Mouse (Mus musculus) thymus, postnatal 4 days (tissue): ENCODE measurements at regions not wholly inside any gene's neighbourhood (a gene's known extent, or its start where the extent isn't known, plus 50 kb on each side); places are given as distances from the start of the nearest gene placed in this dataset.

Source experiments
- DNase-seq: peaks from one replicate; pipeline ENCODE4 v3.0.0; 2021

DNA sequence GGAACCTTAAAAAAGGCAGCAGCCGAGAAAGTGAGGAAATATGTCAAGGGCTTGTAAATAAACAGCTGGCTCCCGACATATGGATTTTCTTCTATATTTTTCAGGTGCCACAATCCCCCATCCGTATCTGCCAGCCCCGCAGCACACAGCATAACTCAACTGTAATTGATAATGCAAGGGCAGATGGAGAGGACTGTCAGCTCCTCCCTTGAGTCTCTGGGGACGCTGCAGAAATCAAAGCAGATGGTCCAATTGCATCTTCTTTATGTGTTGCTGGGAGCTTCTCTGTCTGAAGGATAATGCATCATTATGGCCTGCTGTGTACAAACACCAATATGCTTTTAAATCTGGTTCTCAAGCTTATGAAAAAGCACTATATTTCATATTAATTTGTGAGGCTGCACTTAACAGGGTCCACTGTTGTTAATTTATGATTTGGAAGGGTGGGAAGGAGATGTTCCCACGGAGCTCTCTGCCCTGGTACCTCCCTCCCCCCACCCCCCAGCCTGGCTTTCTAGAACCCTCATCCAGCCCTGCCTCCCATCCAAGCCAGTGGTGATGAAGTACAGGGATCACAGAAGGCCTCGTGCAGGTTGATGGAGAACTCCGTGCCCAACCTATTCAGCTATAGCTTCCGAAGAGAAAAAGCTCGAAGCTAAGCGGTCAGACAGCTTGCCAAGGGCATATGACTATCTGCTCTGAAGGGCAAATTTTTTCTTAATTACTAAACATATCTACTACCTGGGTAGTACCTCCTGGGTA lies 603.7 kb downstream of the Tox3 start:
- no peak for DNase-seq

DNA sequence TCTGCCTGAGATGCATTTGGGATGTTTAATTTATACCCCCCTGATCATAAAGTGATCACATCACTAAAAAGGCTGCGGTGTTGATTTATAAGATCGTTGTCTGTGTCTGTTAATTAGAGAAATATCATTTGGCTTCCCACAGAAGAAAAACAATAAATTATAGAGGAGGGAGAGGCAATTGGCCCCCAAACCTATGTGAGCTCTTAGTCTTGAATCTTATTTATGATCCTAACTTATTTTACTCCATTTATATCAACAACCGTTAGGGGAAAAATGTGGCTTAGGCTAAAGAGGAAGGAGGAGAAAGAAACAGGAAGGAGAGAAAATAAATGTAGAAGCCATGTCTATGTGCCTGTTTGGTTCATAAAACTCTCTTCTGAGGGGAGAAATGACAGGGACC lies 609.5 kb downstream of the Tox3 start:
- no peak for DNase-seq

DNA sequence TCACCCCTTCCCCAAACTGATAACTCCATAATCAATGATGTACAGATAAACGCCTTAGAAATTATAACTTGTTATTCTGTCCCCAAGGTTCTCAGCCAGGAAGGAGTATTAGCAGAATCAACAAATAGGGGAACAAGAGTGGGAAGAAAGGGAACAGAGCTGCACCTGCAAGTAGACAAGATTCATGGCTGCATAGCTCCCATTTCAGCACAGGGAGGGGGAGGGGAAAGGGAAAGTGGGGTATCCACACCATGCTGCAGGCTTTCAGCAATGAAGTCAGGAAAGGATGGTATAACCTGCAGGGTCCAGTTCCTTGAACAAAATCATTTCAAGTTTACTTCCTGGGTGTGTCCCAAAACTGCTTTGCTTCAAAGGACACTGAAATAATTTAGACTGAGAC lies 610.5 kb downstream of the Tox3 start:
- DNase-seq = no peak

DNA sequence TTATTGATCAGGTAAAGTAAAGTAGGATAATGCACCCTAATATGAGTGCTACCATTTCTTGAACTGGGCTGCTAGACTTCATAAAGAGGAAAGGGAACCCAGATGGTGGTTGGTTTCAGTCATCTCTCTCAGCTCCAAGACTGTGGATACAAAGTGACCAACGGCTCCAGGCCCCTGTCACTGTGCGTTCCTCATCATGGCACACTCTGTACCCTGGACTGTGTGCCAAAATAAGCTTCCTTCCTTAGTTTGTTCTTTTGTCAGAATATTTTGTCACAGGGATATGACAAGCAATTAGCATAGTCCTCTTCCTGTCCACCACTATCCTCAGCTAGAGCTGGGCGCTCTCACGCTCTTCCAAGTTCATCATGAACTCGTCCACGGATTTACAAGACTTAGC lies 620.9 kb downstream of the Tox3 start:
- DNase-seq = no peak

DNA sequence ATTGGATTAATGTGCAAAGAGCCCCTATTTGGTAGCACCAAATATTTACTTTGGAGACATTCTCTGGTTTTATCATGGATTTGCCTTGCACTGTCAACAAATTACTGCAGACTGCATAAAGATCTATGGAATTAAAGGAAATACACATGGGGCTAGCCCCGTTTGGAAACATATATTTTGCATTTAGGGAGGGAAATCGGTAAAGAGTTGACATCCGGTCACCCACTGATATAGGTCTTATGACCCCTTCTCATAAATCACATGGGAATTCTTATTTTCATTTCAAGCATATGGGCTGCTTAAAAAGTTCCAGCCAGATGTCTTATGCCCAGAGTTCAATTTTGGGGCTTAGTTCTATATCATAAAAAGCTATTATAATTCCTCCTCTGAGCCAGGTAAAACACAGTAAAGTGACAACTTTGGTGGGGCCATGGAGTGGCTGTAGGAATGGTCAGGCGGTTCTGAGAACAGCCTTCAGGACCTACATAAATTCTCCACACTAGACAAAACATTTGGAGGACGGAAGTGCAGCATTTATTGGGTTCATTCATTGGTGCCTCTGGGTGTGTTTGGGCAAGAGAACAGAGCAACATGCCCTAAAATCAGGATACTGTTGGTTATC lies 626.3 kb downstream of the Tox3 start:
- no peak for DNase-seq

DNA sequence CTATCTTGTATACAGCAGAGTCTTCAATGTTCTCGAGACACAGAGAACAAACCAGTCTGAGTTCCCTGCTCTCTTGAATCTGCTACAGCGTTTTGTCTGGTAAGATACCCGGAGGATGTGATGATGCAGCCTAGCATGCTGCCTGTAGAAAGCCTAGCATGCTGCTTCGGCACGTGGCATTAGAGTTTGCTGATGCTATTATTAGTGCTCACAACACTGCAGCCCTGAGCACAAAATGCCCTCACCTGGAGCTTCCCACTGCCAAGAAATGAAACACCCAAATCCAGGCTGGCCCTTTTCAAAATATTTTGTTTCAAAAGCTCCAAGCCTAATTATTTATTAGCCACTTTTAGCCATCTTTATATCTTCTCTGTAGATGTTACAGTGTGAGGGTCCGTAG lies 634.3 kb downstream of the Tox3 start:
- no peak for DNase-seq

DNA sequence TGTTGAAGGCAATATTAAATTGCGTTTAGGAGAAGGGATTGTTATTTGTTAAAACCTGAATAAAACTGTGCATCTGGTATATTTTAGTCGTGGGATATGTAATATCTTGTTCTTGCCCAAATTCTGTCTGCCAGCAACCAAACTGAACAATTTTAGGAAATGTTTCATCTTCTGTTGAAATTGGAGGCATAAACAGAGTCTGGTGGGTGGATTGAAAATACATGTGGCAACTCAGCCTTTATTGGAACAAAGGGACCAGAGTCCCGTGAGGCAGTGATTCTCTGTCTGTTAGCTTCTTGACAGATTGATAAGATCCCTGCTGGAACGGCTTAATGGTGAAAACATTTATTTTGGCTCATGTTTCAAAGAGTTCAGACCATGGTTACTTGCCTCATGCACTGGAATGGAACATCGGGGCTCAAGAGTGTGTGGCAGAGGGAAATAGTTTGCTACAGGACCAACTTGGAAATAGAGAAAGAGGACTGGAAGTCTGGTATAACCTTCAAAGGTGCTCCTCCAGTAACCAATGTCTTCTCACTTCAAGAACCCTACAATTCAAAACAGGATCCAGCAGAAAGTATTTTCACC lies 640.7 kb downstream of the Tox3 start:
- no peak for DNase-seq

DNA sequence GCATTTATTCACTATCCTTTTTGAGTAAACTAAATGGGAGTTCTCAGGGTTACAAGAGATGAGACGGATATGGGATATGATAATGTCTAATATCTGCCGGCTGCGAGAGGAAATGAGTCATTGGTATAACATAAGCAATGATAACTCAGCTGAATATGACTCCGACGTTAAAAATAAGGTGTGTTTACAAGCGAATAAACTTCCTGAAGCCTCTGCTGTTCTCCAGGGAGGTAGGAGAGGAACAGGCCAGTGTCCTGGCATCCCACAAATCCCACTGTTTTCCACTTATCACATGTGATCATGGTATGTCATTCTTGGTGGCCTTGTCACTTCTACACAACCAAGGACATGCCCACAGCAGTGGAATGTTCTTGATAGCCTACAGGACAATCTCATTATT lies 641.7 kb upstream of the Sall1 start:
- no peak for DNase-seq

DNA sequence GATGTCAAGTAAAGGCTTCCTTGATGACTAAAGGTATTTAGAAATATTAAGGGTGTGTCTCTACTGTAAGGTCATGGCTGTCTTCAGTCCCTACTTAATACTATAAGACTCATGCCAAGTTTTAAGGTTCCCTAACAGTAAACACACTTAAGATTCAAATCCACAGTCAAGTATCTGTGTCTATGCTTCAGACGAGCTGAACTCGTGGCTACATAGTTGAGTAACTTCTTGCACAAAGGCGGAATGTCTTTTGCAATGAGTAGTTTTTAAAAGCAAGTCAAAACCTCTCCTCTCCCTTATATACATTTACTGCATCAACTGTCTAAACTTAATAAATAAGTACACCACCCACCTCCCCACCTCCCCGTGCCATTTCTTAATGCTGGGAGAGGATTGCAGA lies 637.0 kb upstream of the Sall1 start:
- no peak for DNase-seq

DNA sequence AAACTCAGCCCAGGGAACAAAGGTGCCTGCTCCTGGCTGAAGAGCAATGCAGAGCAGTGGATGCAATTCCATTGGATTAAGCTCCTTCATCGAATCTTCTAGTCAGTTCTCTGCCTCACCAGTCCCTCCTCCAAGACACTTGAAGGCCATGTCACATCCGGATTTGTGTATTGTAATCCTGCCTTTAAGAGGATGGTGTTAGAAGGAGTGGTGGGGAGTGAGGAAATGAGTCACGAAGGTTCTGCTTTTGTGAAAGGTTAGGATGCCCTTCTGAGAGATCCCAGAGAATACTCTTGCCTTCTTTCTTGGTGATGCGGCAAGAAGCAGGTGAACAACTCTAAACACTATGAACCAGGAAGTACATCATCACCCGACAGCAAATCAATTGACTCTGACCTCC lies 636.4 kb upstream of the Sall1 start:
- DNase-seq = no peak

DNA sequence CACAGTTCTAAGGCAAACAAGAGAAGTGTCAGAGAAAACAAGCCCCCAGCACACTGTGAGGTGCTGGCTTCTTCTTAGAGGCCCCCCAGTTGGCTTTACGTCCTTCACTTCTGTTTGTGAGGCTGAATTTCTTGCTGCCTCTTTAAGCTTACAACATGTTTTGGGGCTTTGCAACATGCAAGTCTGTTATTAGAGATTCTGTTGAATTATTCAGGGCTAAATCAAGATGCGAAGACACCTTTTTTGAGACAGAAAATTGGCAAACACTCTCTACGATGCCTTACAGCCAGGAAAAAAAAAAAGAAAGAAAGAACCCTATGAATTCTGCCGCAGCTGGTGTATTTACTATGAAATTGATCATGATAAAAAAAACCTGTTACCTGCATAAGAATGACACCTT lies 635.6 kb upstream of the Sall1 start:
- DNase-seq = no peak

DNA sequence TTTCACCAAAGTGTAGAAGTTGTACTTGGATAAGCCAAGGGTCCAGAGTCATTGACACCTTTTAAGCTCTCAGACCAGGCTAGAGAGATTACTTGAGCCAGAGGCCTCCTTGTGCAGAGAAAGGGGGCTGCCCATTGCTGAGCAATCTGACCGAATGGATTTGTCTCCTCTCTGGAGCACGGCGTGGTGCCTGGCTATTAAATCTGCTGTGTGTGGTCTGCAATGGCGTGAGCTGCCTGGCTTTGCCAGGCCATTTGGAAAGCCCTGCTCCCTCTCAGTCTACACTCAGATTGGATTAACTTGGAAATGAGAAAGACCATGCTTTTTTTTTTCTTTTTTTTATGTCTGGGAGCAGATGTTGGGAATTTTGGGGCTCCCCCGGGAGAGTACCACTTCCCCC lies 633.3 kb upstream of the Sall1 start:
- DNase-seq = no peak

DNA sequence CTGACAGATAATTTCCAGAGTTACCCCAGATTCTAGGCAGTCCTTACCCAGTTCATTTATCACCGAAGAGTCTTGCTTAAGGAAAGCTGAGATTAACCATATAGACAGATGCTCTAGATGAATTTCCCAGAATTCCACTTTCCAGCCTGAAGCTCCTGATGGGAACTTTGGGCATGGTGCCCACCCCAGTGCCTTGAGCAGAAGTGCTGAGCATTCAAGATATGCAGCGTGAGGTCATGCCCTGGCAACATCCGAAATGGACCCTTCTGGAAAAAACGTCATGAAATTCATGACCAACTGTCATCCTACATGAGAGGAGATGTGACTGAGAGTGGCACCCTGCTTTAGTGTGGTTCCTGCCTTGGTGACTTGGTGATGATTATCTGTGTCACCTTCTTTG lies 629.9 kb upstream of the Sall1 start:
- DNase-seq = no peak

DNA sequence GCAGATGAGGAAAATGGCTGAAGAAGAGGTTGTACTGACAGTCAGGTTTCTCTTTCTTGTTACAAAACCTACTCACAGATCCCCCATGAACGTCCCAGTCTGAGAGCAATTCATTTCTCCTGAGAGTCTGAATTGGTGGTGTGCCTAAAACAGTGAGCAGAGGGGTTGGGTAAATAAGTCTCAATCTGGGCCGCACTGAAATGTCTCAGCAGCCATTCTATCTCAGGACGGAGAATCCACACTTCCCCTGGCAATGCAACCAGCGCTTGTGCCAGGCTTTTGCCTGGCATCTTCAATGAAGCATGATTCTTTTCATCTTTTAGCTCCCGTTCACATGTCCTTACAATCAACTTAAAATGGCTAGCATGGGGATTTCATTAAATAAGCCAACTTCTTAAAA lies 628.7 kb upstream of the Sall1 start:
- DNase-seq = no peak

DNA sequence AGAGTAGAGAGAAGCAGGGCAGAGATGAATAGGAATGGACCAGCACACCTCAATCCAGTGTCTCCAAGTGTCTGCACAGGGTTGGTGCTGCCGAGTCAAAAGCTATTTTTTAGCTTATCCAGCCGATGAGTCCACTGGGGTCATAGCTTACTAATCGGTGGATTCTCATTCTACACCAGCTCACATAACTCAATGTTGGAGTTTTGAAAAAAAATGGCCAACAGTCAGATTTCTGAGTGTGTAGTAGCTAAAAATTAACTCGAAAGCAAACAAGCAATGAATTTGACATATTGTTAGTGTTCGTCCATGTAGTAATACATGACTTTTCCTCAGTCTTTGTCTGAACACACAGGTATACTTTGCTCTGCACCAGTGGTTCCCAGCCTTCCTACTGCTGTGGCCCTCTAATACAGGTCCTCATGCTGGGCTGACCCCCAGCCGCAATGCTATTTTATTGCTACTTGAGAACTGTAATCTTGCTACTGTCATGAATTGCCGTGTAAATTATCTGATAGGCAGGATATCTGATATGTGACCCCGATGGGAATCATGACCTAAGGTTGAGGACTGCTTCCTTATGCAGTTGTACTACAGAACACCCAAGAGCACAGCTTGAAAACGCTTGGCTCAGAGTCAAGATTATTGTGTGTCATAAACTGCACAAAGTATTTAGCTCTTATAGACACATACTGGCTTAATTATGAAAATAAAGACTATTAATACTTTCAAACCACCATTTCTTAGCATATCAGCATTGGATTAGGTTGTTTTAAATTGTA lies 621.1 kb upstream of the Sall1 start:
- no peak for DNase-seq

DNA sequence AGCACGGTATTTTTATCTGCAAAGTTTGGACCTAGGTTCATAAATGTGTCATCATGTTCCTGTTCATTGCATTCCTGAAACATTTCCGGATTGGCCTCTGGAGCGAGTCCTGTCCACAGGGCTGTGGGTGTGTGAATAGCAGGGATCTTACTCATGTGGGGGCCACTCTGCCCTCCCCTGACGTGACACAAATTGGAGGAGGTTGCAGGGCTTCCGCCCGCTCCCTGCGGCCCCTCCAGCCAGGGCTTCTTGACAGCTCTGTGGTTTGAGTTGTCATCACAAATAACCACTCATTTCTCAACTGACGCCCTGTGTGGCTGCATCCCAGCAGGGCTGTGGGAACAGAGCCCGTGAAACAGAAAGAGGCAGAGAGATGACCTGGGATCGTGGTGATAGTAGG lies 619.9 kb upstream of the Sall1 start:
- peak; percentile 33 for DNase-seq

DNA sequence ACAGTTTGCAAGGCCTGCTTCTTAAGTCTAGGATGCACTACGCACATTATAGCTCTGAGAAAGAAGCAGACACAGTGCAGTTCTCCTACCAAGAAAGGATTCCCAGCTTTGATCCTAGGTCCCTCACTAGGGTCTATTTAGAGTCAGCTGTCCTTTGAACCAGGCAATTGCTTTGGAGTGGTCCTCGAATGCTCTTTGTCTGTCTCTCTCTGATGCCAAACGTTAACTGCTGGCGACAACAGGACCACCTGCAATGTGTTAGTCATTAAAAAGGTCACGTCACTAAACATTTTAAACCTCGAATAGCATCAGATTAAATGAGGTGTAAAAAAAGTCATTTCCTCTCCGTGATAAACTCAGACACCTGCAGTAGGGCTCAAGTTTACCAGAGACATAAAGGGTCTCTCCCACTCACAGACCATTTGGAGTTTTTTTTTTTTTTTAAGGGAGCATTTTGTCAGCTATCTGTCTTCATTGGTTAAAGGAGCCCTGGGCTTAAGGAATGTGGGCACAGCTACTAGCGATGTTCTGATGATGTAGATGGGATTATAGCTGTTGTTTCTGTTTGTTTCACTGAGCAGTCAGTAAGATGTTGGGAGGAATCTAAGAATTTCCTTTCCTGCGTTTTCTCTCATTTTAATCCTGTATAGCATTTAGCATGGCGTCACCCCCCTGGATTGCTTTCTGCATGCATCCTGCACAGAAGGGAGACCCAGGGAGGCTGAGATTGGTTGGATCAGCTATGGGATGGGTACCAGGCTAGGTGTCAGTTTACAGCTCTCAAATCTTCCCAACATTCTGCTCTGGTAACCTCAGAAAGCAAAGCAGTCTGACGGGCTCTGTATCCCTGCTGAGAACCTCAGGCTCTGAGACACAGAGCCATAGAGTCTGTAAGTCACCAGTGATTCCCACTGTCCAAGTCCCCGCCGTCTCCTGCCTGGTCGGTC lies 615.3 kb upstream of the Sall1 start:
- DNase-seq = no peak

DNA sequence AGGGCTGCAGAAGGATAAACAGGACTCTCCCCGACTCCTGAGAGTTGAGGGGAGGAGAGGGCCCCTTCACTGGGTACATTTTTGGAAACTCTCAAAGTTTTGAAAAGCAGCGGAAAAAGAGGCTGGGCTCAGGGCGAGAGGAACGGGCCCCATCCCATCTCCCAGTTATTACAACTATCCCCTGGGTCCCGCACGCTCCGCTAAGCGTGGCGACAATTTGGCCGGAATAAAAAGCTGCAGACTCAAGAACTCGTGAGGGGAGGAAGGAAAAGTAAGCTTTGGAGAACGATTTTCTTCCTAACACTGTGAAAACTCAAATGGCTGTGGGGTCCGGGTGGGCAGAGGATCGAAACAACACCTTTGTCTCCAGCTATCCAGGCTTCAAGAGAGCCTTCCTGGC lies 611.4 kb upstream of the Sall1 start:
- no peak for DNase-seq

DNA sequence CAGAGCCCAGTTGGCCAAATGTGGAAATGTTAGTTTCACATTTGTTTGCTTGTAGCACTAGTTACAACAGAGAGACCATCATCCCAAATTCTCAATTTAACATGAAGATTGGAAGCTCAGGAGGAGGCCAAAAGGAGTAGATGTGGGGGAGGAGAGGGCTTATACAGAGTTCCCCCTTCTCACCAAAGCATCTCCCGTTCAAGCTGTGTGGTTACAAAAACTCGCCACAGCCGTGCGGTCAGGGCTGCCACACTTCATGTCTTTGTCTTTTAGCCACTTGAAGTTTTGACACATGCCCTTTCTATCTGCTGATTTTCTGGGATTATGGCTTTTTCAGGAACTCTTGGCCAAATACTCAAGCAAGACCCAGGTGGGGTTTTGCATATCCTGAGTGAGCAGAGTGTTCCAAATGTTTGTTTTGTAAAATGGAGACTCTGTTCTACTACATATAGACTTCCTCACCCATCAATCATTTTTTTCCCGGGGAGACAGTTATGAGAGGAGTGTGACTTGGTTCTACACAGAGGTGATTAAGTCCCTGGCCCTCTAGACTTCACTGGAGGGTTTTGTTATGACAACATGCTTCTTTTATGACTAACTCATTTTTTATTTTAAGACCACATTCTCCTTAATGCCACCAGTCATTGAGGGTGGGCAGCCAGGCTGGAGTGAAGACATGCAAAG lies 605.4 kb upstream of the Sall1 start:
- DNase-seq = no peak

DNA sequence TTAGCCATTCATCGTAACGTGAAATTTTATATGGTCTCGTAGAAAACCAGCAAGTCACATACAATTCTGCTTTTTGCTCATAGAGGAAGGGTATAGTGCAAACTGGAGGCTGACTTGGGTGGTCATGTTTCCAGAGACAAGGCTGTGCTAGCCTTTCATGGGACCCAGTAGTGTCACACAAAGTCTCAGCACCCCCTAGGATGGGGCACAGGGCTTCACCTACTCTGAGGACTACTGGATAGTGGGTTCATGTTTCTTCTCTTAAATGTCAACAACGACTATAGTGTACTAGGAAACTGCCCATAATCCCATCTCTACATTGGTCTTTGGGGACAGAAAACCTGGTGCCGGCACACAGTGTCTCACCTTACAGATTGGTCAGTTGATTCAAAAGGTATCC lies 603.0 kb upstream of the Sall1 start:
- DNase-seq = no peak

DNA sequence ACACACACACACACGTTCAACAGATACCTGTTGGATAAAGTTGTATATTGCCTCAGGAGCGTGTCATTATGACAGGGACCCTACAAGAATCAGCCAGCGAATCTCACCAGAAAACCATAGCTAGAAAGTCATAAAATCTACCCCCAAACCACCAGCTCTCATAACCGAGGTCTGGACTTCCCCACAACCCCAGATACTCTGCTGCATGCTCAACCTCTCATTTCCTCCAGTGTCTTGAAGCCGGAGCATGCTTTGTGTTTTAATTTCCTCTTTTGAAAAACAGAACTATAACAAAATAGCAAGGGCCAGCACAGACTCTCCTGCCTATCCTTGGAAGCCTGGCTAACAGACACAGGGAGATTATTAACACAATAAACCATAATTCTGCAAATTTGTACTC lies 597.4 kb upstream of the Sall1 start:
- no peak for DNase-seq

DNA sequence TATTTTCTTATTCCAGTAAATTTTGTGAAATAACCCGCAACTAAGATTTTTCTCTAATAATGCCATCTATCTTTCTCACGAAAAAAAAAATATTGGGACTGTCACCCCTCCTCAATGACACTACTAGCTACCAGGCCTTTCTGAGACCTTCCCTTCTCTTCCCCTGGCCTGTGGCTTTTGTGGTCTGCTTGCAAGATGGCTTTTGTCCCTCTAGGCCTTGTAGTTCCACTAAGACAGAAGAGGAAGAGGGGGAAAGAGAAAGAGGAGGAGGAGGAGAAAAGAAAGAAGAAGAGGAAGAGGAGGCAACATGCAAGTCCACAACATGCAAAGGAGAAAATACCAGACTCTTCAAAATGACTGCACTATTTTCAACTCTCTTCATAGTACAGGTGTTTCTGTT lies 590.9 kb upstream of the Sall1 start:
- DNase-seq = no peak
